In genomic region chr7:39580066-39580465, GRCm38 (mm10) we compare ENCODE assay signal across 26 mouse cellular contexts.
DNase-seq lines count a peak whose midpoint lies in the region; ATAC-seq and TF ChIP-seq lines count a peak whose summit lies in the region.
"Had no signal": no experiment of that assay in that cellular context is flagged by ENCODE, and none has a peak within 500 bp of the region (broad histone marks: within the 10 kb centered on the region; RNA-seq: fewer than 3 reads in every experiment).

No protein-coding gene starts in this region.

- no peak overlapping the region for H3K27ac ChIP-seq in midbrain, embryonic 11.5 days (ENCODE audit: low read depth, low read length)
- no peak overlapping the region for H3K27ac ChIP-seq in midbrain, embryonic 10.5 days (replicated peaks)
- H3K27ac ChIP-seq in stomach, postnatal 0 days (replicated peaks) = no peak overlapping the region

- ATAC-seq in midbrain, embryonic 11.5 days (ENCODE audit: low FRiP score) = no peak
- no peak for ATAC-seq in stomach, postnatal 0 days (ENCODE audit: low FRiP score, low TSS enrichment)
- ATAC-seq: activated CD4-positive, CD25-positive, alpha-beta regulatory T cell, adult 4 months; CD4-positive, CD25-positive, alpha-beta regulatory T cell, adult 4 months; Patski had no signal

- peak; percentile 41 for DNase-seq in midbrain, embryonic 11.5 days (ENCODE audit: low spot score, missing footprints)
- no peak for DNase-seq in midbrain, embryonic 10.5 days (ENCODE audit: low spot score)
- DNase-seq in ES-CJ7 (ENCODE audit: low read depth, low spot score) (peak; percentile 62), R1 (ENCODE audit: low read depth, low spot score) (peak; percentile 91), ZHBTc4 (ENCODE audit: low read depth, low spot score) (peak; percentile 57)
- DNase-seq in stomach, postnatal 0 days (ENCODE audit: low spot score) = no peak
- DNase-seq in natural killer cell, adult 2 months (ENCODE audit: low spot score in 2 of 2) = no peak
- no peak for DNase-seq in Muller cell, postnatal 12 days (ENCODE audit: inconsistent ontology term)
- DNase-seq: adrenal gland, adult 2 months; adrenal gland, adult 8-10 months; adrenal gland, postnatal 10 days; adrenal gland, postnatal 14 days; adrenal gland, postnatal 25 days; adrenal gland, postnatal 36 days; B cell, adult 2 months; cerebellum, adult 11 months; cerebellum, adult 11-12 months; cerebellum, adult 18-20 months; cerebellum, adult 2 months; cerebellum, adult 8-10 months; cerebellum, adult 9-10 months had no signal

- TF ChIP-seq CTCF in stomach, postnatal 0 days (IDR thresholded peaks at IDR 0.05; ENCODE audit: low read depth) = no peak

- H3K27me3 ChIP-seq in midbrain, embryonic 11.5 days (ENCODE audit: control insufficient read depth, insufficient read depth, low read length) = no peaks in the 10 kb centered on the region
- no peaks in the 10 kb centered on the region for H3K27me3 ChIP-seq in midbrain, embryonic 10.5 days (ENCODE audit: low read depth, poor library complexity, severe bottlenecking)
- no peaks in the 10 kb centered on the region for H3K27me3 ChIP-seq in stomach, postnatal 0 days (ENCODE audit: control insufficient read depth, insufficient read depth, low read length)
- H3K27me3 ChIP-seq: CH12.LX, Patski had no signal

- H3K4me2 ChIP-seq in midbrain, embryonic 11.5 days = no peak overlapping the region
- H3K4me2 ChIP-seq in stomach, postnatal 0 days (replicated peaks; ENCODE audit: low read depth) = no peak overlapping the region

- no peak for TF ChIP-seq EP300 in stomach, postnatal 0 days (optimal IDR thresholded peaks at IDR 0.05)

- 78% methylated on average over 2 of the region's 2 CpGs for WGBS in midbrain, embryonic 11.5 days
- 81% methylated on average over 2 of the region's 2 CpGs for WGBS in midbrain, embryonic 10.5 days
- 80% methylated on average over 2 of the region's 2 CpGs for WGBS in stomach, postnatal 0 days

- no peak overlapping the region for H3K4me3 ChIP-seq in midbrain, embryonic 11.5 days (ENCODE audit: low read depth, low read length)
- no peak overlapping the region for H3K4me3 ChIP-seq in midbrain, embryonic 10.5 days
- H3K4me3 ChIP-seq in stomach, postnatal 0 days (ENCODE audit: low read depth, low read length) = no peak overlapping the region

- H3K36me3 ChIP-seq in midbrain, embryonic 11.5 days (ENCODE audit: control insufficient read depth, insufficient read depth, low read length) = no peaks in the 10 kb centered on the region
- no peaks in the 10 kb centered on the region for H3K36me3 ChIP-seq in midbrain, embryonic 10.5 days
- H3K36me3 ChIP-seq in stomach, postnatal 0 days (ENCODE audit: control insufficient read depth, insufficient read depth, low read length) = no peaks in the 10 kb centered on the region
- H3K36me3 ChIP-seq: G1E had no signal

- H3K9ac ChIP-seq in midbrain, embryonic 11.5 days (ENCODE audit: low read length) = no peak overlapping the region
- no peak overlapping the region for H3K9ac ChIP-seq in stomach, postnatal 0 days (ENCODE audit: low read length)

- no peaks in the 10 kb centered on the region for H3K4me1 ChIP-seq in midbrain, embryonic 11.5 days (ENCODE audit: control insufficient read depth, insufficient read depth, low read length)
- no peaks in the 10 kb centered on the region for H3K4me1 ChIP-seq in midbrain, embryonic 10.5 days
- no peaks in the 10 kb centered on the region for H3K4me1 ChIP-seq in stomach, postnatal 0 days (replicated peaks; ENCODE audit: control insufficient read depth, insufficient read depth)

- H3K9me3 ChIP-seq in midbrain, embryonic 11.5 days (ENCODE audit: control insufficient read depth, low read length) = no peaks in the 10 kb centered on the region
- no peaks in the 10 kb centered on the region for H3K9me3 ChIP-seq in midbrain, embryonic 10.5 days (replicated peaks)
- H3K9me3 ChIP-seq in stomach, postnatal 0 days (ENCODE audit: control insufficient read depth, low read length) = no peaks in the 10 kb centered on the region
- H3K9me3 ChIP-seq: G1E had no signal

Comparison
In these comparisons a context has a peak if more than half of its experiments do, and no peak if none do; other contexts are left out.
1. DNase-seq: peak in midbrain, embryonic 11.5 days (single experiment), ES-CJ7 (single experiment), R1 (single experiment) and ZHBTc4 (single experiment); none in midbrain, embryonic 10.5 days (single experiment), stomach, postnatal 0 days (single experiment), natural killer cell, adult 2 months (0 of 2) and Muller cell, postnatal 12 days (single experiment).